In genomic region chr1:191907431-191907810, GRCm38 (mm10) we compare ENCODE assay signal across 8 mouse cellular contexts. TPM values are rescaled to one million over a fixed set of nuclear protein-coding genes. Genes with fewer than 3 reads are reported as not detected.
DNase-seq lines count a peak whose midpoint lies in the region; ATAC-seq lines count a peak whose summit lies in the region.

No protein-coding gene starts in this region.

- intact Hi-C loops in gastrocnemius, postnatal 14 days (cut with DNase I; ENCODE audit: low total_unique reads) = loop anchor here (5.0 kb wide), 1 partner anchor 70 kb away; no protein-coding TSS in a partner anchor
- intact Hi-C loops in left cerebral cortex, postnatal 10 days (cut with DNase I) = loop anchor here (5.0 kb wide), 1 partner anchor 70 kb away; no protein-coding TSS in a partner anchor

- peak; percentile 86 to 90 for DNase-seq in adrenal gland, adult 18-20 months (ENCODE audit: low spot score in 2 of 2)
- peak; percentile 77 for DNase-seq in embryo, embryonic 10.5 days (ENCODE audit: low spot score)
- peak; percentile 76 for DNase-seq in gastrocnemius, postnatal 14 days
- peak; percentile 55 to 83 for DNase-seq in left cerebral cortex, postnatal 10 days (ENCODE audit: extremely low spot score in 1 of 2, low spot score in 2 of 2)
- peak; percentile 80 to 87 for DNase-seq in right cerebral cortex, adult 2 months (ENCODE audit: low spot score in 2 of 2)
- peak; percentile 82 for DNase-seq in urinary bladder, postnatal 14 days (ENCODE audit: low spot score)

- H3K27me3 ChIP-seq in megakaryocyte, embryonic 14.5 days (replicated peaks) = peaks cover 3% of the 10 kb centered on the region

- peaks cover 52% of the 10 kb centered on the region for H3K36me3 ChIP-seq in megakaryocyte, embryonic 14.5 days (replicated peaks; ENCODE audit: low read length)

- no peaks in the 10 kb centered on the region for H3K9me3 ChIP-seq in megakaryocyte, embryonic 14.5 days

- peak; percentile 53 for ATAC-seq in inflammation-experienced regulatory T-cells, adult 6 months

- H3K4me3 ChIP-seq in megakaryocyte, embryonic 14.5 days (replicated peaks) = peak overlapping the region; percentile 100

- peaks cover 70% of the 10 kb centered on the region for H3K4me1 ChIP-seq in megakaryocyte, embryonic 14.5 days

RNA-seq across cellular contexts. Expression of gene Slc30a1, which starts 0.9 kb away (rescaled TPM):
- total RNA-seq in adrenal gland, adult 18-20 months (2021) = 10 to 100 TPM; 15.9 to 19.1 TPM
- total RNA-seq in gastrocnemius, postnatal 14 days (2021) = 1 to 10 TPM; 8.0 to 8.1 TPM
- polyA plus RNA-seq in inflammation-experienced regulatory T-cells, adult 6 months (2017; shearing (Covaris generic)) = 1 to 10 TPM; 1.3 to 1.6 (median 1.5) TPM
- 10 to 100 TPM; 26.8 to 29.0 TPM for total RNA-seq in left cerebral cortex, postnatal 10 days (2021)
- 22.9 and 46.4 TPM in 2 replicates for polyA plus RNA-seq in megakaryocyte, embryonic 14.5 days (2012; ENCODE audit: insufficient read depth, low replicate concordance)

Comparison
In these comparisons a context has a peak if more than half of its experiments do, and no peak if none do; other contexts are left out.
1. Peak in every context shown above with its lines: DNase-seq, ATAC-seq and H3K4me3 ChIP-seq.